Mouse (Mus musculus) embryonic fibroblast, embryonic 13.5 days (primary cell): ENCODE measurements around the gene Ccdc36.

Experiments
- CTCF ChIP-seq: IDR thresholded peaks from 2 replicates; pipeline ENCODE4 v1.5.1; 2011; ENCODE audit warnings: mild to moderate bottlenecking, control low read depth, low read length, moderate library complexity, borderline replicate concordance; ENCODE audit not compliant: insufficient read depth
- POLR2A ChIP-seq: IDR thresholded peaks from 2 replicates; pipeline ENCODE4 v1.6.1; 2011; ENCODE audit warnings: low read depth, mild to moderate bottlenecking, control low read depth, low read length, moderate library complexity

- TF ChIP-seq CTCF (no peak), POLR2A (no peak)
These were observed 37.9 kb upstream of the Ccdc36 start for GRCm38 (mm10) chr9:108466219-108466618.
